Mouse (Mus musculus) adrenal gland, adult 18-20 months (tissue): ENCODE data around the gene Ogdh. TPM values are rescaled to one million over a fixed set of nuclear protein-coding genes. Genes with fewer than 3 reads are reported as not detected.
A peak's percentile ranks its signal among the peaks of the same experiment; 100 is the strongest.
"Not testable (repeated sequence)": the region's sequence is repeated elsewhere in the genome, so short reads cannot be mapped to it uniquely, and the experiment has no call there.

Experiments used
- DNase-seq, 2 experiments: peaks; one replicate each; pipeline ENCODE4 v3.0.0; 2021 to 2022; ENCODE audit warnings: low spot score in 2 of 2
- total RNA-seq, 2 experiments: library from RNA; stranded (reverse); gene quantifications; 1 replicate in 1 of 2; 2 replicates in 1 of 2; pipeline ENCODE4 v1.2.3; 2021

Gene Ogdh
- total RNA-seq, 2 experiments from 2014 or later = 633 to 799 TPM

DNA sequence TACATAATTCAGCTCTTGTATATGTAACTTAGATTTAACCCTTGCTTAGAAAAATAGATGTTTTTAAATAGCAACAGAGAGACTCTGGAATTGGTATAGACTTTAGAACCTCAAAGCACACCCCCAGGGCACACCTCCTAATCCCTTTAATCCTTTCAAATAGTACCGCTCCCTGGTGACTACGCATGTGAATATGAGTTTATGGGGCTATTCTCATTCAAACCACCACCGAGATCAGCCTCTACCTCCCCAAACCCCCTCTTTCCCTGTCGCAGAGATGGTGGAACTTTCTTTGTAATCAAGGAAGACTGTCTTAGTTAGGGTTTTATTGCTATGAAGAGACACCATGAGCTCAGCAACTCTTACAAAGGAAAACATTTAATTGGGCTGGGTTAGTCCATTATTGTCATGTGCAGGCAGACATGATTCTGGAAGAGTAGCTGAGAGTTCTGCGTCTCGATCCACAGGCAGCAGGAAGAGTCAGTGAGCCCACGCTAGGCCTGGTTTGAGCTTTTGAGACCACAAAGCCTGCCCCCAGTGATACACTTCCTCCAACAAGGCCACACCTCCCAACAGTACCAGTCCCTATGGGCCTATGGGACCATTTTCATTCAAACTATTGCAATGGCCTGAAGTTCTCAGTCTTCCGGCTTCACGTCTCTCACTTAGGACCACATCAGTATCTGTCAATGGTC lies 73.3 kb downstream of the Ogdh start:
- no peak for DNase-seq

DNA sequence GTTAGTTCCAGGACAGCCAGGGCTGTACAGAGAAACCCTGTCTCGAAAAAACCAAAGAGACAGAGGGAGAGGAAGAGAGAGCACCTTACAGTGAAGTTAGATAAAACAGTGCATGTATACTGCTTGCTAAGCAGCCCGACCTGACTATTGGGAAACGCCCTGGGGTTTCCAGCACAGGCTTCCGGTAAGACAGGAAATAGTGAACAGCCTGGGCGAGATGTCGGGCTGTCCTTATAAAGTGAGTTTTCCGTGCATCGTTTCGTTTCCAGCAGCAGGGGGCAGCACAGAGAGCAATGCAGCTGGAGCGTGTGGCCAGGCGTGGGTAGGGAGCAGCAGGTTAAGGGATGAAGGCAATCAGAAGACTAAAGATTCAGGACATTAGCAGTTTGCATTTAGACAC lies 74.5 kb downstream of the Ogdh start:
- peak; percentile 68 to 72 for DNase-seq

DNA sequence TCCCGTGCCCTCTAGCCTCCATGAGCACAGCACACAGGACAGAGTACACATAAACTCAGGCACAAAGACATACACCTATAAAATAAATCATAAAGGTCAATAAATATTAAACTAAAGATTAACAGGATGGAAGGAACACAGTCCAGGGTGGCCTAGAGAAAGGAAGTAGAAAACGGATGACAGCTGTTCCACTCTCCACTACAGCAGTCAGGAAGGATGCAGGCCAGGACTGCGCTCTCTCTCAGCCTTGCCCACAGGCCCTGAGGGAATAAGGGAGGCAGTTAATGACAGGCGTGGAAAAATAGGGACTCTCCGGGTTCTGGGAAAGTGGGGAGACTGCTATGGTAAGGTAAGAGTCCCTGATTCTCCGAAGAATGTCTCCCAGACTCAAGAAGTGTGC lies 75.0 kb downstream of the Ogdh start:
- no peak for DNase-seq

DNA sequence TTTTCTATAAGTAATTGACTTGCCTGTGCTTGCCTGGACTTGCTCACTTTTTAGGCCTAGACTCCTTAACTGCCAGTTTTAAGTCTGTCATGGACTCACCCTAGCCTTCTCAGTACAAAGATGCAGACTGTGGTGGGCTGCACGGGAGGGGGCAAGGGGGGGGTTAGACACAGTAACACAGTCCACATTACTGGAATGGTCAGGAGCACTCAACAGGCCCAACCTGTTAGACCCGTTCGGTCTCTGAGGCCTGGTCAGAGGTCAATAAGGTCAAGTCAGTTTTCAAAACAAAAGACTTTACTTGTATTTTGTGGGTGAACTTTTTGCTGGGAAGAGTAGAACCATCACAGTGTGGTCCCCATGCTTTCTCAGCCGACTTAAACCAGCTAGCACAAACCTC lies 75.7 kb downstream of the Ogdh start:
- no peak for DNase-seq

DNA sequence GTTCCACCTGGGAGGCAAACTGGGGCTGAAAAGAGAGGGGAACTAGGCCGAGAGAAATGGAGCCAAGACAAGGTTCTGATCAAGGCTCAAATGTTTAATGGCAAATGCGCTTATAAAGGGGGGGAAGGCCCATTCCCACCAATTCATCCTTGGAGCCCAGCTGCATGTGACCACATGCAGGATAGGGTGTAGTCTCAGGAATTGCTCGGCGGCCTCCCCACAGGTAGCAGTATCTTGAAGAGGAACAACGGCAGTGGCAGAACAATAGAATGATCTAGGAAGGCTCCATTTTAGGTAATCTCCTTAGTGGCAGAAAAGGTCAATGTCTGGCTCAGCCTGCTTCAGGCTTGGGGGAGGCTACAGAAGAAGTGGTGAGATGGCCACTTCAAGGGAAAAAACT lies 76.6 kb downstream of the Ogdh start:
- not testable (repeated sequence) for DNase-seq

DNA sequence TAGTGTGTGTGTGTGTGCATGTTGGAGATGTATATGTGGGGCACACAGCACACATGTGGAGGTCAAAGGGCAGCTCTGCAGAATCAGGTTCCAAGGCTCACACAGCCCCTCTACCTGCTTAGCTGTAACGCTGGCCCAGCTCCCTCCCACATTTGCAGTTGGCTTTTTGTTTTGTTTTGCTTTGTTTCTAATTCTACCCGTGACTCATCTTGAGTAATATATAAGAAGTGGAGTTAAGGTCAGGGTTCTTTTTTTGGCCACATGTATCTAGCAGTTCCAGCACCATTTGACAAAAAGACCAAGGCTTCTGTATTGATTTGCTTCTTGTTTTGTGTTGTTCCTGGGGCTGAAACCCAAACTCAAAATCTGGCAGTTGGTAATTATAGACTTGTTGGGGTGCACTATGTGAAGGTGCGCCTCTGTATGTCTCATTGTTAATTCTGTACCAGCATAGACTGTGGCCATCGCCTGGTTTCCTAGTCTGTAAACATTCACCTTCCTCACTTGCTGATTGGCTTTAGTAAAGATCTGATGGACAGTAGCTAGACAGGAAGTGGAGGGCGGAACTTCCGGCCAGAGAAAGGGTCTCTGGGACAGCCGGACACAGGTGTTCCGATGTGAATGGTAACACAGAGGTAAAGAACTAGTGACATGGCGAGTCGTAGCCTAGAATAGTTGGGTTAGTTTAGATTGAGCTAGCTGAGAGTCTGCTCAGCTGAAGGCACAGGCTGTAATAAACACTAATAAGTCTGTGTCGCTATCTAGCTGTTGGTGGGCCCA lies 80.1 kb downstream of the Ogdh start:
- no peak for DNase-seq

DNA sequence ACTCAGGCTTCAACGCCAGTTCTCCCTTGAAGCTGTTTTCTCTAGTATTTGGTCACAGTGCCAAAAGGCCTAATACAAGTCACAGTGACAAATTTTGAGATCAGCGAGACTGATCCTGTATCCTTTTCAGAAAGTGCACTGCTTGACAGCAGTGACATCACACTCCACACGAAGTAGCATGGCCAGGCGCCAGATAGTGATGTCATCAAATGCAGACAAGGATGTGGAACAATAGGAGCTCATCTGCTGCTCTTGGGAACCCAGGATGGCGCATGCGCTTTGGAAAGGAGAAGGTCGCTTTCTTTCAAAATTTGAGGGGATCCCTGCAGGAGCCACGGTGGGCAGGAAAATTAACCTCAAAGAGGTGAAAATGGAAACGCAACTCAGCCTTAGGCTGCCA lies 81.4 kb downstream of the Ogdh start:
- DNase-seq = no peak

DNA sequence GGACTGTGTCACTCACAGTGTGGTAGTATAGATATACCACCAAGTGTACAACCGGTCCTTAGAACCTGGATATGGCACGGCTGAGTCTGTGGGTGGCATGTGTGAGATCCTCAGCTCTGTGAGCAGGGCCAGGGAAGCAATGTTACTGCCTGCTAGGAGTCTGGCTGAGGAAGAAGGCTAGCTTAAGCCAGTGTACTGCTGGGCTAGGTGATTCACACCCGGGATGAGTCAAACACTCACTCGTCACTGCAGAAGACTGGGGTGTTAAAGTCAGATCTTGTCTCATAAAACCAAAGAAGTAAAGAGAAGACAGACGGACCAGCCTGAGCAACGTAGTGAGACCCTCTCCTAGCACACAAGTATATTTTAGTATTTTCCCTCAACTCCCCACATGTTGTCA lies 89.5 kb downstream of the Ogdh start:
- no peak for DNase-seq

DNA sequence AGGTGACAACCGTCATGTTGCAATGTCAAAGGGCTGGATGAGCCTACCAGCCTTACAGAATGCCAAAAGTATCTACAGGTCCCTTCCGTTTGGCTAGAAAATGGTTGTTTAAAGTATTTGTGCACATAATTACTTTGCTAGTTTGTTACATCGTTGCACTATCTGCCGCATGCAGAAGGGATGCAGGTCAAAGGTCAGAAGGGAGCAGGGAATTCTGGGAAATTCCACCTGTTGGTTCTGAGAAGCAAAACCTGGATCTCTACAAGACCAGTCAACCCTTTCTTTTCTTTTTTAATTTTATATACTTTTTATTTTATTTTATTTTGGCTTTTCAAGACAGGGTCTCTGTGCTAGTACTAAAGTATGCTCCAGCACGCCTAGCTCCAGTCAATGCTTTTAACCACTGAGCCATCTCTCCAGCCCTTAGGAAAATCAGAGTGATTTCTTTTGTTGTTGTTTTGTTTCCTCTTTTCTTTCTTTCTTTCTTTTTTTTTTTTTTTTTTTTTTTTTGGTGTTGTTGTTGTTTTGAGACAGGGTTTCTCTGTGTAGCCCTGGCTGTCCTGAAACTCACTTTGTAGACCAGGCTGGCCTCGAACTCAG lies 96.8 kb downstream of the Ogdh start:
- DNase-seq = no peak

DNA sequence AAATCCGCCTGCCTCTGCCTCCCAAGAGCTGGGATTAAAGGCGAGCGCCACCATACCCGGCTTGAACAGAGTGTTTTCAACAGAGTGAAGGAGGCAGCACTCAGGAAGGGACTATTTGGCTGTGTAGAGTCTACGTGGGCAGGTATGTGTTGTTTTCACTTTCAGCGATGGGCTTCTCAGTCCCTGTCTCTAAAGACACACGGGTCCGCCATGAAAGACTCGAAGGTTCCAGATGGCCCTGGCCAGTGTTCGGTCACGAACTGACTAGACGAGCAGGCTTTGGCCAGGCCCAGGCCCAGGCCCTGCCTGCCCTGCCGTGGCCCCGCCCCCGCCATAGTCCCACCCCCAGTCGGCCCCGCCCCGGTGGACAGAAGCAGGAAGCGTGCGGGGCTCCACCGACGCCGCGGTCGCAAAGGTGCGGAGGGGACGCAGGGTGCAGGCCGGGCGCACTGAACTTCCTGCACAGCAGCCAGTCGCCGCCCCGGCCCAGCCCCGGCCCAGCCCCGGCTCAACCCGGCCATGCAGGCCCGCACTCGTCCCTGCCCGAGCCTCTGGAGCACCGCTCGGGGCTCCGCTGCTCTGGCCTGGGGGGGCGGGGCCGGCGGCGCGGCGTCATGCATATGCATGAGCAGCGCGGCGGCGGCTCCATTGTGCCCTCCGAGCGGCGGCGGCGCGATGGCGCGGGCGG lies 97.4 kb downstream of the Ogdh start, which contains the start of gene Zmiz2:
Zmiz2 (plus strand) TSS at position 349 of the 688 bp plus-strand sequence.
- DNase-seq = peak; percentile 95 to 96

DNA sequence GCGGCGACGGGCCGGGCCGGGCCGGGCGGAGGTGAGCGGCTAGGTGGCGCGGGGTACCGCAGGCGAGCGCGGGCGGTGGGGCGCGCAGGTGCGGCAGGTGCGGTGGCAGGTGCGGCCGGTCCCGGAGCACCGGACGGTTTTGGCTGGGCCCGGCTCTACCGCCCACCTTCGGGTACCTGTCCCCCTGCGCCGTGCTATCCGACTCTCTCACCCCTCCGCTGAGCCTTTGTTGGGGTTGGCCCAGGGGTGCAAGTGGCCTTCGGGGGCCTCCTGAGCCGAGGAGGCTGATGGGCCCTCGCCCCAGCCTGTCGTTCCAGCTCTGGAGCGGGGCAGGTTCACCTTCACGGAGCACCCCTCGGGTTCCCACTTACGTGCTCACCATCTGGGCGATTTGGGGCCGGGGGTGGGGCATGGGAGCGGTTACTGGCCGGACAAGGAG lies 98.1 kb downstream of the Ogdh start:
- DNase-seq = no peak

DNA sequence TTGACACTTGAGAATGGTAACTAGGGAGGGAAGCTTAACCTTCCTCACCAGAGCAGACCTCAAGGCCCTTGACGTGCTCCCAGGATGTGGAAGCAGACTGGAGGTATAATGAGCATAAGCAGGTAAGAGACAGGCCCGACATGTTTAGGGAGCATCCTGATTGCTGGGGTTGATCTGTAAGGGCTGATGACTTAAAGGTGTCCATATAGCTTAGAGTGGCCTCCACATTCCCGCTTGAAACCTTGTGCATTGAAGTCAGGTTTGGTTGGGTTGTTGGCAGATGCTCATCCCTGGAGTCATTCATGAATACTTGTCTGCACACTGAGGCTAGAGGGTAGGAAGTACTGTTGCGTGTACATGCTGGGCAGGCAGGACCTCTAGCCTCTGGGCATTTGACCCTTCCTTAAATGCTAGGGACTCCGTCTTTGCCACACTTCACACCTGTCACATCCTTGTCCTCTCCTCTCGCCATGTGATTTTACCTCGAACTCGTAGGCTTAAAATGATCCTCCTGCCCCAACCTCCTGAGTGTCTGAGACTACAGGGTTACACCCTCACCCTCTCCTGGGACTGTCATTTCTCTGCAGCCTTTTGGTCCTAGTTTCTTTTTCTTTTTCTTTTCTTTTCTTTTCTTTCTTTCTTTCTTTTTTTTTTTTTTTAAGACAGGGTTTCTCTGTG lies 99.1 kb downstream of the Ogdh start:
- DNase-seq = no peak

DNA sequence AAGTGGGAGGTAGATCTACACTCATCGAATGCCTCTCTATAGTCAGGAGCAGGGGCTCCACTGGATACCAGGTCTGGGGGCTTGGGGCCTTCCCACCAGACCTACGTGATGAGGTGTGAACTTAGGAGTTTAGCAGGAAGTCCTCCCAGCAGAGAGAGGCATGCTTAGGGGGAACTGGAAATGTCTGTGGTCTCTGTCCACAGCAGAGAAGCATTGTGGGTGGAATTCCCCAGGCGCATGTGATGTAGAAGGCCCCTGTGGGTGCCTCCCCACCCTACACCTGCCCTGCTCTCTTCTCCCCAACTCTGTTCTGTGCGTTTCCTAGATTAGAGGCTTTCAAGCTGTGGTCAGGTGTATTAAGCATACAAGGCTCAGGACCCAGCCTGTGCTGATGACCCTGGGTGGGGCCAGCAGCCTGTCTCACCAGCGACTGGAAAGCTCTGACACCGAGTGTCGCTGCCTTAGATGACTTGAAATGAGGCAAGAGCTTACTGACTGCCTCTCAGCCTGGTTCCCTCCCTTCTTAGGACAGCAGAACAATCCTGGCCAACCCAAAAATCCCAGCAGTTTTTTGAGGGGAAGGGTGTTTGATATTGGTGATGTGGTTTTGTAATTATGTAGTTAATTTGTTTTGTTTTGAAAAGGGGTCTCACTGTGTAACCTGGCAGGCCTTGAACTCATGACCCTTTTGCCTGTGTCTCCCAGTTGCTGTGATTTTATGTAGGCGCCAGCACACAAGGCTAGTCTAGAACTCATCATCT lies 100.3 kb downstream of the Ogdh start:
- DNase-seq = no peak

DNA sequence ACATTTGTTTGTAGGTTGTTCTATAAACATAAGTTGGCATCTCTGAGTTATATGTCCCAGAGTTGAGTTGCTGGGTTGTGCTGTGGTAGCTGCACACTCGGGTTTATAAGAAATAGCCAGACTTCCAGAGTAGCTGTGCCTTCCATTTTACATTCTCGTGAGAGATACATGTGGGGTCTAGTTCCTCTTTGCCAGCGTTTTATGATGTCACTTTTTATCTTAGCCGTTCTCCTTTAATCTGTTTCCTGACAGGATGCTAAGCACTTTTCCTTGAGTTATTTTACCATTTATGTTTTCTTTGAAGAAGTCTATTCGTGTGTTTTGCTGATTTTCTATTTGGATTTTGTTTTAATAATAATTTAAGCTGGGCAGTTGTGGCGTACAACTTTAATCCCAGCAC lies 101.4 kb downstream of the Ogdh start:
- no peak for DNase-seq

DNA sequence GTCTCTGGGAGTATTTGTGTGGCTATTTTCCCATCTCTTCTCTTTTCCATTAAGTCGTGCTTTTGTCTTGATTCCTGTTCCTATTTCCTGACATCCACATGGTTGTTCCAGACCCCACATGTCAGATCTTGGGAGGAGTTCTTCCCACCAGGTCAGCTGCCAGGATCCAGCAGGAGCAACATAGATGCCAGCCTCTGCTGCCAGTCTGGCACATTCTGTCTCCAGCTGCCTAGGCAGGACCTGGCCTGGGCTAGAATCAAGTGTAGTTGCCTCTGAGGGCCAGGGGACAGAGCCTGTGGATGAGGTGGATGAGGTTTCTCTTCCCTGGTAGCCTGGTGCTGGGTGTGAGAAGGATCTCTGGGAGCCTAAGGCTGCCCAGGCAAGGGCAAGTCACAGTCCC lies 102.4 kb downstream of the Ogdh start:
- no peak for DNase-seq

DNA sequence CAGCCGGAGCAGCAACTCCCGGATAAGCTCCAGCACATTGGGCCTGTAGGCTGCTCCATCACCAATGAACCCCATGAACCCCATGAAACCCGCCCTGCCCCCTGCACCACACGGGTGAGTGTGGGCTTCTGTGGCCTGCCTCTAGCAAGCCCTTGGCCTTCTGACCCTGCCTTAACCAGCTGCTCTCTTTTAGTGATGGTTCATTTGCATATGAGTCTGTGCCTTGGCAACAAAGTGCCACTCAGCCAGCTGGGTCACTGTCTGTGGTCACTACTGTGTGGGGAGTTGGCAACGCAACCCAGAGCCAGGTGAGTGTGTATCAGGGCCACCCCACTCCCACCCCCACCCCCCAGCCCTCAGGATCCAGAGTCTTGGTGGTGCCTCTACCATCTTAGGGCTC lies 104.1 kb downstream of the Ogdh start:
- no peak for DNase-seq

DNA sequence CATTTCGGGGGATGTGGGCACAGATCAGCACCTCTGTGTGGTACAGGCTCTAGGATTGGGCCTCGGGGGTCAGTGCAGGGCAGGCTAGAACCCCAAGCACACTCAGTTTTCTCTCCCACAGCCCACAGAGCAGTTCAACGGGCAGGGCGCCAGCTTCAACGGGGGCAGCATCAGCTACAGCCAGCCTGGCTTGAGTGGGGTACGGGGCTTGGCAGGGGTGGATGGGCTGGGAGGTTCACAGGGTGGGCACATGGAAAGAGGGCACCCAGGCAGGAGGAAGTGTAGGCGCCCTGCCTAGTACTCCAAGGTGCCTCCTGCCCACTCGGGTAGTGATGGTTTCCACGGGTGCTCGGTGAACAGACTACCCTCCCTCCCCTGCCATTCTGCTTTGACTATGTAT lies 106.7 kb downstream of the Ogdh start:
- DNase-seq = no peak

DNA sequence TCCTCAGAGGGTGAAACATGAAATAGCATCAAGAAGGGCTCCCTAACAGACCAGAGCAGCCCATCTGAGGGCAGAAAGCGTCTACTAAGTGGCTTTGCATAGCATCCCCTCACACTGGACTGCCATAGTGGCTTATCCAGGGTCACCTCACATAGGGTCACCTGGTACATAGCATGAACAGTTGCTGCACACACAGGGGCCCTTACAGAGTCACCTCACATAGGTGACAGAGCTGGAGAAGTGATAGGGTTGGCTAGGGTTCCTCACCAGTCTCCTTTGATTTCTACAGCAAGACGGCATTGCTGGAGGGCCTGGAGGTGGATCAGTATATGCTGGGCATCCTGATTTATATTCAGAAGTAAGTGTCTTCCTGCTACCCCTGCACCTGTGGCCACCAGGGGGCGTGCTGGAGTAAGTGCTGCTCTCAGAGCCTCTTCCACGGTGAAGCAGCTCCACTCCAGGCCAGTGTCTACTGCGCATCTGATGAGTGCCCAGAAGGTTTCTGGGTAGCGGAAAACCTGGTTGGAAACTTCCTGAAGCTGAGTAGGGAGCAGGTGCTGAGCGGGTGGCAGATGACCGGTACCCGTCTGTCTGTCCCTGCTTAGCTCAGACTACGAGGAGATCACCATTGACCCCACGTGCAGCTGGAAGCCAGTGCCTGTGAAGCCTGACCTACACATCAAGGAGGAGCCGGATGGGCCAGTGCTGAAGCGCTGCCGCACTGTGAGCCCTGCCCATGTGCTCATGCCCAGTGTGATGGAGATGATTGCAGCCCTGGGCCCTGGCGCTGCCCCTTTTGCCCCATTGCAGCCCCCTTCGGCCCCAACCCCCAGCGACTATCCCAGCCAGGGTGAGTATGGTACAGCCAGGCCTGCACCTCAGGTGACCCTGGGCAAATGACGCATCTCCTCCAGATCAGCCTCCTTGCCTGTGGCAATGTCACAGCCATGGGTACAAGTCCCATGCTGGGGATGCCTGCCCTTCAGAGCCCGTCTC lies 111.4 kb downstream of the Ogdh start:
- DNase-seq = peak; percentile 76 to 77

DNA sequence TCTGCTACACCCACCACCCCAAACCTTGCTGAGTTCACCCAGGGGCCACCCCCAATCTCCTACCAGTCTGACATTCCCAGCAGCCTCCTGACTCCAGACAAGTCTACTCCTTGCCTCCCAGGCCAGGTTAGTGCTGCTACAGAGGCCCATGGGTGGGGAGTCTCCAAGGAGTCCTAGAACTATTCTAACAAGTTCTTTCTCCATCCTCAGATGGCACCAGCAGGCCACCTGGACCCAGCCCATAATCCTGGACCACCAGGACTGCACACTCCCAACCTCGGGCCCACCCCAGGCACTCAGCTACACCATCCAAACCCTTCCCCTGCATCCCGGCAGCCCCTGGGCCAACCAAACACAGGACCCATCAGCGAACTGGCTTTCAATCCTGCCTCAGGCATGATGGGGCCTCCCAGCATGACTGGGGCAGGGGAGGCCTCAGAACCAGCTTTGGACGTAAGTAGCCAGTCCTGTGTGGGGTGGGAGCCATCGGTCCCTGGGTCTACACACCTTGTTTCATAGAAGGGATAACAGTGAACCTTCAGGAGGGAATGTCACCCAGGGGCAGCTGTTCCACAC lies 112.5 kb downstream of the Ogdh start:
- no peak for DNase-seq
